Mouse (Mus musculus) neural tube, embryonic 14.5 days (tissue): Measurements from ENCODE around the gene Pard3b. TPM values are rescaled to one million over a fixed set of nuclear protein-coding genes. Genes with fewer than 3 reads are reported as not detected.

ENCODE experiments used
- ATAC-seq: fragments of 200-750 bp; cut with Nextera tagmentation; 2 replicates; pipeline ENCODE4 v1.8.0; 2017; ENCODE audit warnings: low read depth, mild to moderate bottlenecking, moderate TSS enrichment, moderate library complexity
- H3K27ac ChIP-seq: fragments of 300-500 bp; sonication (generic); 2 replicates; pipeline ENCODE4 v1.5.1; 2014; ENCODE audit warnings: low read depth, mild to moderate bottlenecking, control low read depth, low read length, moderate library complexity, mixed read lengths
- H3K27me3 ChIP-seq: fragments of 300-500 bp; sonication (generic); 2 replicates; pipeline ENCODE4 v1.6.1; 2014; ENCODE audit warnings: low read length; ENCODE audit not compliant: control insufficient read depth, insufficient read depth
- H3K36me3 ChIP-seq: fragments of 300-500 bp; sonication (generic); 2 replicates; pipeline ENCODE4 v1.6.1; 2014; ENCODE audit warnings: low read length, mixed read lengths; ENCODE audit not compliant: control insufficient read depth, insufficient read depth
- H3K4me1 ChIP-seq: fragments of 300-500 bp; sonication (generic); 2 replicates; pipeline ENCODE4 v1.6.1; 2014; ENCODE audit warnings: low read length; ENCODE audit not compliant: control insufficient read depth, insufficient read depth
- H3K4me2 ChIP-seq: fragments of 300-500 bp; sonication (generic); 2 replicates; pipeline ENCODE4 v1.6.1; 2014; ENCODE audit warnings: mild to moderate bottlenecking, low read depth, low read length, control low read depth
- H3K4me3 ChIP-seq: fragments of 300-500 bp; sonication (generic); 2 replicates; pipeline ENCODE4 v1.5.1; 2014; ENCODE audit warnings: low read depth, low read length, control low read depth, mixed read lengths
- H3K9ac ChIP-seq: fragments of 300-500 bp; sonication (generic); replicated peaks from 2 replicates; pipeline ENCODE4 v1.6.1; 2014; ENCODE audit warnings: low read depth, mild to moderate bottlenecking, control low read depth, low read length, mixed read lengths
- H3K9me3 ChIP-seq: fragments of 300-500 bp; sonication (generic); 2 replicates; pipeline ENCODE4 v1.6.1; 2016; ENCODE audit warnings: low read length; ENCODE audit not compliant: control insufficient read depth
- WGBS: fragments of 180-500 bp; shearing (Covaris S2); extraction: QIAGEN DNeasy Blood & Tissue Kit; methylation state at CpG from one replicate; pipeline ENCODE4 v1.1.7; 2014; 5-methylcytosine and 5-hydroxymethylcytosine counted together
- polyA plus RNA-seq: library from polyadenylated mRNA; unstranded; fragments of >200 nt; fragmentation: Nextera tagmentation; extraction: Ambion mirVana; gene quantifications from 2 replicates; pipeline ENCODE4 v1.2.1, GENCODE M21; 2014

The Pard3b gene
- polyA plus RNA-seq, 1 experiment from 2014 or later, result 9.9 TPM

DNA sequence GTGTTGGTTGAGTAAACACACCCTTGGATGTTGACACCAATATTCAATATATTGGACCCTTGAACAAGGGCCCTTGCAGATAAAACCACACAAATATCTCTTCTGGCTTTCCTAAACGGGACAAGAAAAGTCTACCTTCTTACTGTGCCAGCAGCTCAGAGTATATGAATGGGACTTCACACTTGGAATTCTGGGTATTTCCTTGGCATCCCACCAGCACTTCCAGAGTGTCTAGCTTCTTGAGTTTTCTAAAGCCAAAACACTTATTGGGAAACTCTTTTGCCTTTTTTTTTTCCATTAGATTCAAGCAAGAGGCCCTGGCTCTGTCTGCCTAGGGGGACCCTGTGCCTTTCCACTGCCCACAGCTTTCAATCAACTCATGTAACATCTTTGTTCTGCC lies 991.3 kb downstream of the Pard3b start:
- 81% methylated on average over 1 of the region's 1 CpGs for WGBS
- Histone ChIP-seq H3K27me3 (no peaks in the 10 kb centered on the region), H3K4me2 (no peak overlapping the region), H3K4me3 (no peak overlapping the region), H3K4me1 (no peaks in the 10 kb centered on the region), H3K36me3 (no peaks in the 10 kb centered on the region), H3K27ac (no peak overlapping the region), H3K9me3 (no peaks in the 10 kb centered on the region), H3K9ac (no peak overlapping the region)
- ATAC-seq, result no peak

DNA sequence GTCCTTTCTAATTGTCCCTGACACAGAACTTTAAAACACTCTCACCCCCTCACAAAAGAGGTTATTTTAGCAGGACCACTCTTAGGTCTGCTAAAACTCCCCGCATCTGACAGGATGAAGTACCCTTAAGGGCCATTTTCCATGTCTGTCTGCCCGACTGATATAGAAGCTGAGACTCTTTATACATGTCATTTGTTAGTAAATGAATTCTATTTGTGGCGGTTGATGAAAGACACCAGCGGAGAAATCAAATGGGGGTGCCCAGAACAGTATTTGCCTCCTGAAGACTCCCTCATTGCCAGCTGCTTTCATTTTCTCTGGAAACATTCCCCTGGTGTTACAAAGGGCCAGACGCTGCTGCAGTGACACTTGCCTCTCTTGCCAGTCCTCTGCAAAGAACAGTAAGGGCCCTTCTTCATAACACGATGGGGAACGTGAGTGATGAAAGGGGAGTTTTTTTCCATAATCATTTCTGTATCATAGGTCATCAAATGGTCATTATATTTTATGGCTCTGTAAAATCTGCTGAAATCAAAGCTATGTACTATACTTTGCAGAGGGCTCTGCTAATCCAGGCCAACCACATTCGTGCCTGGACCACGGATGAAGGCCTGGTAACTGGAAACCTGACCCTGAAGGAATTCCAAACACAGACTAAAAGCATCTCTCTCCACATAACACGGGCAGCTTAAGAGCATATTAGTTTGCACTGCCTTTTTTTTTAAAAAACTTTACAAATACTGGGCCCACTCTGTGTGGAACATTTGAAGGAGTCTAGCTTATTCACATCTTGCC lies 993.1 kb downstream of the Pard3b start:
- no peak overlapping the region for H3K9ac ChIP-seq
- H3K27ac ChIP-seq, result no peak overlapping the region
- WGBS, result 69% methylated on average over 10 of the region's 10 CpGs
- H3K4me2 ChIP-seq, result no peak overlapping the region
- ATAC-seq, result no peak
- no peaks in the 10 kb centered on the region for H3K9me3 ChIP-seq
- no peaks in the 10 kb centered on the region for H3K27me3 ChIP-seq
- no peaks in the 10 kb centered on the region for H3K36me3 ChIP-seq
- no peaks in the 10 kb centered on the region for H3K4me1 ChIP-seq
- no peak overlapping the region for H3K4me3 ChIP-seq

DNA sequence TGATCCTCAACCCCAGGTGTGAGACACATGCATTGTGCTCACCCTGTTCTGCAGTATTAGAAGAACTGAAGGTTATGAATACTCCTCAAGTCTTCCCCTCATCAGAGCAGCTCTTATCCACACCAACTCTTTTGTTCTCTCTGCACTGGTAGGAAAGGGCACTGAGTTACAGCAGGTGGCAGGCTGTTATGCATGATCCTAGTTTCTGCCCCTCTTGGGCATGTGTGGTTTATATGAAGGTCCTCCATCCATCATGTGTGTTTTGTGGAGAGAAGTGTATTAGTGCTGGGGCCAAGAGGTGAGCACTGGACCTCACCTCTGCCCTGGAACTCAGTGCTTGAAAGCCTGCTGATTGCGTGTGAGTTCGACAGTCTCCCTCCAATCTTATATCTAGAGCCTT lies 994.3 kb downstream of the Pard3b start:
- Histone ChIP-seq H3K36me3 (no peaks in the 10 kb centered on the region), H3K27me3 (no peaks in the 10 kb centered on the region), H3K4me3 (no peak overlapping the region), H3K4me1 (no peaks in the 10 kb centered on the region), H3K9me3 (no peaks in the 10 kb centered on the region), H3K4me2 (no peak overlapping the region), H3K27ac (no peak overlapping the region), H3K9ac (no peak overlapping the region)
- no peak for ATAC-seq
- 96% methylated on average over 2 of the region's 2 CpGs for WGBS

DNA sequence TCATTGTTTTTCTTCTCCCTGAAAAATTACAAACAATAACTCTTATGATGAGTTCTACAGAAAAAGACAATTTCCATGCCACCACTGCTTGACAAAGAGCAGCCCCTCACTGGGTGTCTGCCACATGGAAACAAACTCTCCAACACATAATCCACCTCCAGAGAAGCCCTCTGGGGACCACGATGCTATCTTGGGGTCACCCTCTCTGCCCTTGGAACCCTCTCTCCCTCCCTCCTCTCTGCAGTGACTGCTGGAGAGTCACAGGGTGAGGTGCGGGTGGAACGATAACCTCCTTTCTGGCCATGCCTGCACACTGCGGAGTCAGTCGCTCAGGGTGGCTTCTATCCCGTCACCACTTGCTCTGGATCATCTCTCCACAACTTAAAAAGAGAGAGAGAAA lies 996.6 kb downstream of the Pard3b start:
- Histone ChIP-seq H3K36me3 (no peaks in the 10 kb centered on the region), H3K27ac (no peak overlapping the region), H3K9ac (no peak overlapping the region), H3K27me3 (no peaks in the 10 kb centered on the region), H3K4me3 (no peak overlapping the region), H3K4me1 (no peaks in the 10 kb centered on the region), H3K9me3 (no peaks in the 10 kb centered on the region), H3K4me2 (no peak overlapping the region)
- WGBS, result 77% methylated on average over 6 of the region's 6 CpGs
- no peak for ATAC-seq

DNA sequence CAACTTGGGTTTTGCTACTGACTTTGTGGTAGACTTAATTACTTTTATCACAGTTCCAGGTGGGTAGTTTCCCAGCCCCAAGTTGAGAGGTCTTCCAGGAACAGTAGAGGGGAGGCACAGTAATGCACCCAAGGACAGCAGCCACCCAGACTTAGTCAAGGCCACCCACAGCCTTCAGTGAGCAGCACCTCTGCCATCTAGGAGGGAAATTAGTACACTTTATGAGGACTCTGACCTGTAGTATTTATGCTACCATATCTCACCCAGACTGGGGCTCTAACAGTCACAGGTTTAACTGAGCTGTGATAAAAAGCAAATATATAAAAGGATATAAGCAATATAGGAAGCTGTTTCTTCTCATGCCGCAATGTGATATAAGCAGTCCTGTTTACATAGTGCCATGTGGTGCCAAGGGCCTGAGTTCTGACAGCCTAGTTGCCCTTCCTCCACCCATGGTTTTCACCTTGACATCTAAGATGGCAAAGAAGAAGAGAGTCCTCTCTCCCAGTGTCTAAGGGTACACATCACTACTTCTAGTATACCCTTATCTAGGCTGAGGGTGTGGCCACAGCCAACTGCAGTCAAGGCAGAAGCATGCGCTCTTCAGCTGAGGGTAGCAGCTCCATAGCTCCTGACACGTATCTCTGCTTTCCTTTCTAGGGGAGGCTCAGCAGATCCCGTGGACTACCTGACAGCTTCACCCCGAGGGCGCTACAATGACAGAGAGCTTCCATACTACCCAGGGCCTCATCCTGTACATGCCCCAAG lies 998.5 kb downstream of the Pard3b start:
- H3K4me1 ChIP-seq, result no peaks in the 10 kb centered on the region
- H3K9me3 ChIP-seq, result no peaks in the 10 kb centered on the region
- no peak overlapping the region for H3K27ac ChIP-seq
- H3K9ac ChIP-seq, result no peak overlapping the region
- H3K27me3 ChIP-seq, result no peaks in the 10 kb centered on the region
- no peak overlapping the region for H3K4me2 ChIP-seq
- no peak overlapping the region for H3K4me3 ChIP-seq
- 96% methylated on average over 6 of the region's 6 CpGs for WGBS
- ATAC-seq, result no peak; the same call in 1 of the 2 replicates
- no peaks in the 10 kb centered on the region for H3K36me3 ChIP-seq

DNA sequence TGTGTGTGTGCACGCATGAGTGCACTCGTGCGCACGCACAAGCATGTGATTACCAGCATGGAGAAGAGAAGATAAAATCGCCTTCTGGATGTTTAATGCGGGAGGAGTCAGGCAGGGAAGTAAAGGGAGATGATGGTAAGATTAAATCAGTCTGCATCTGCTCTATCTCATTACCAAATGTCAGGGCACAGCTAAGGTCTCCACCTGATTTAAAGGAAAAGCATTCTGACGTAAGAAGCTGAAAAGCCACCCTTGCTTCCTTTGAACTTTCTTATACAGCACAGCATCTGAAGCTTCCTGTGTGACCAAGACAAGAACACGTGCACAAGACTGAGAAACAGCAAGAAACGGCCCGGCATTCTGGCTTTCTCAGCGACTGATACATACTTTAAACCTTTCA lies 1000.4 kb downstream of the Pard3b start:
- Histone ChIP-seq H3K27ac (no peak overlapping the region), H3K27me3 (no peaks in the 10 kb centered on the region), H3K4me2 (no peak overlapping the region), H3K36me3 (no peaks in the 10 kb centered on the region), H3K4me3 (no peak overlapping the region), H3K9ac (no peak overlapping the region), H3K9me3 (no peaks in the 10 kb centered on the region), H3K4me1 (no peaks in the 10 kb centered on the region)
- 84% methylated on average over 11 of the region's 11 CpGs for WGBS
- ATAC-seq, result no peak

DNA sequence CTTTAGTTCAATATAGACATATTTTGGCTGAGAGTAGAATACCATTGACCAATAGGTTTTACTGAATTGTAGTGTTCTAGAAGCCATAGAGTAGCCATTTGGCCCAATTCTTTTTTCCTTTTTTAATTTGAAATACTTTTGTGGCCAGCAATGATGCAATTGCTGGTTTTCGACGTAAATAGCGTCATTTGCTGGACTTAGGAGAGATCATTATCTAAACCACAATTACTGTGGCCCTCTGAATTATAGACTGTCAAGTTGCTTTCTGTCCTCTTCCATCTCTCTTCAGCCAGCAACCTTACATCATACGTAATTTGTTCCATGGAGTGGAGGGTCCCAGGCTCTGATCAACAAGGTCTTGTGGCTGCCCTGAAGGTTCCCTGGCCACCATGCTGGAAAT lies 1000.8 kb downstream of the Pard3b start:
- H3K36me3 ChIP-seq, result no peaks in the 10 kb centered on the region
- no peaks in the 10 kb centered on the region for H3K4me1 ChIP-seq
- H3K9me3 ChIP-seq, result no peaks in the 10 kb centered on the region
- ATAC-seq, result no peak
- no peak overlapping the region for H3K9ac ChIP-seq
- H3K27me3 ChIP-seq, result no peaks in the 10 kb centered on the region
- H3K4me3 ChIP-seq, result no peak overlapping the region
- no peak overlapping the region for H3K4me2 ChIP-seq
- WGBS, result 89% methylated on average over 4 of the region's 4 CpGs
- H3K27ac ChIP-seq, result no peak overlapping the region

DNA sequence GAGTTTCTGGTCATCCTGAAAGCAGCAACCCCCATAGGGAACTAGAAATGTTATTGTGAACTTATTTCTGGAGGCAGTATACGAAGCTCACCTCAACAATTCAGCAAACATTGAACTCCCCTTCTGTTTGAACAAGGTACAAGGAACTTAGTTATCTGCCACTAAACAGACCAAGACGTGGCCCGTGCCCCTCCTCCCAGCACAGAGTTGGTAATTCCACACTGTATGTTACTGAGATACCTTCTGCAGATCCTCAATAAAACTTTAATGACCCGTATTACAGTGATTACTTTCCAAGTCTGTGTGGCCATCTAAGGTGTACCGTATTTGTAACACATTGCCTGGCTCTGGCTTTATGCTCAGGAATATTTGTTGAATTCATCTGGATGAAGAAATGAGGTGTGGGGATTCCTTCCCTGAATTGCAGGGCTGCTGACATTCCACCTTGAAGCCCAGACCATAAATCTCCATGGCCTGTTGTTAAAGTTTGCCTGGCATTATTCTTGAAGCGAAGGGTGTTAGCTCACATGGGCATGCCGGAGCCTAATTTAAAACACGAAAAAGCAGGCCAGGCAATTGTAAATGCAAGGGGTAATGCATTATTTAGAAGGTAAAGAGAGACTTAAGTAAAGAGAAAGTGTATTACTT lies 1006.1 kb downstream of the Pard3b start:
- Histone ChIP-seq H3K9ac (no peak overlapping the region), H3K27ac (no peak overlapping the region), H3K36me3 (no peaks in the 10 kb centered on the region), H3K4me1 (peaks cover 2% of the 10 kb centered on the region; the same call in 1 of the 2 replicates), H3K27me3 (no peaks in the 10 kb centered on the region), H3K4me3 (no peak overlapping the region), H3K9me3 (no peaks in the 10 kb centered on the region), H3K4me2 (no peak overlapping the region)
- 55% methylated on average over 8 of the region's 8 CpGs for whole genome bisulfite sequencing
- no peak for ATAC-seq

DNA sequence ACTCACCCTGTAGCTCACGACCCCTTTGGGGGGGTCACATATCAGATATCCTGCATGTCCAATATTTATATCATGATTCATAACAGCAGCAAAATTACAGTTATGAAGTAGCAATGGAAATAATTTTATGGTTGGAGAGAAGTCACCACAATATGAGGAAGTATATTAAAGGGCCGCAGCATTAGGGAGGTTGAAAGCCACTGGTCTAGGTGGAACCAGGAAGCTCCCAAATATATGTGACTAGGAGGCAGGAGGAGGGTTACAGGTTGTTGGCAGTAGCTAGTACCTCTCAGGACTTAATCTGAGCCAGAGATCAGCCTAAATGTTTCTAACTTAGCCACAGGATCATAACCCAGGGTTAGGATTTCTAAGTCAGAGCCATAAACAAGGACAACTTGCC lies 1008.2 kb downstream of the Pard3b start:
- ATAC-seq, result no peak
- H3K9me3 ChIP-seq, result no peaks in the 10 kb centered on the region
- no peaks in the 10 kb centered on the region for H3K27me3 ChIP-seq
- H3K4me3 ChIP-seq, result no peak overlapping the region
- peaks cover 2% of the 10 kb centered on the region; the same call in 1 of the 2 replicates for H3K4me1 ChIP-seq
- no peak overlapping the region for H3K27ac ChIP-seq
- H3K36me3 ChIP-seq, result no peaks in the 10 kb centered on the region
- WGBS, result 96% methylated on average over 2 of the region's 2 CpGs
- no peak overlapping the region for H3K9ac ChIP-seq
- H3K4me2 ChIP-seq, result no peak overlapping the region
